Mouse (Mus musculus) intestine, embryonic 14.5 days (tissue): ENCODE data around the gene Gm28051. TPM values are rescaled to one million over a fixed set of nuclear protein-coding genes. Genes with fewer than 3 reads are reported as not detected.

ENCODE experiments used
- ATAC-seq: fragments of 200-750 bp; cut with Nextera tagmentation; replicated peaks from 2 replicates; pipeline ENCODE4 v1.8.0; 2017; ENCODE audit warnings: low read depth, moderate number of reproducible peaks, moderate TSS enrichment, moderate library complexity; ENCODE audit not compliant: low FRiP score, low TSS enrichment
- DNase-seq: peaks from one replicate; pipeline ENCODE4 v3.0.0-alpha.2; 2018; ENCODE audit warnings: low spot score
- H3K27ac ChIP-seq: fragments of 300-500 bp; sonication (generic); 2 replicates; pipeline ENCODE4 v1.5.1; 2014; ENCODE audit warnings: low read depth, mild to moderate bottlenecking, control low read depth
- H3K27me3 ChIP-seq: fragments of 300-500 bp; sonication (generic); replicated peaks from 2 replicates; pipeline ENCODE4 v1.6.1; 2014; ENCODE audit warnings: low read length, control low read depth; ENCODE audit not compliant: control insufficient read depth, insufficient read depth
- H3K36me3 ChIP-seq: fragments of 300-500 bp; sonication (generic); 2 replicates; pipeline ENCODE4 v1.6.1; 2014; ENCODE audit warnings: low read length, control low read depth; ENCODE audit not compliant: control insufficient read depth, insufficient read depth
- H3K4me1 ChIP-seq: fragments of 300-500 bp; sonication (generic); replicated peaks from 2 replicates; pipeline ENCODE4 v1.6.1; 2014; ENCODE audit warnings: low read length, control low read depth, mixed read lengths; ENCODE audit not compliant: control insufficient read depth, insufficient read depth
- H3K4me2 ChIP-seq: fragments of 300-500 bp; sonication (generic); 2 replicates; pipeline ENCODE4 v1.6.1; 2014; ENCODE audit warnings: low read length
- H3K4me3 ChIP-seq: fragments of 300-500 bp; sonication (generic); 2 replicates; pipeline ENCODE4 v1.5.1; 2014; ENCODE audit warnings: low read depth, low read length, control low read depth, mixed read lengths
- H3K9ac ChIP-seq: fragments of 300-500 bp; sonication (generic); 2 replicates; pipeline ENCODE4 v1.6.1; 2014; ENCODE audit warnings: mild to moderate bottlenecking, low read length
- H3K9me3 ChIP-seq: fragments of 300-500 bp; sonication (generic); 2 replicates; pipeline ENCODE4 v1.6.1; 2016; ENCODE audit warnings: low read length, control low read depth; ENCODE audit not compliant: control insufficient read depth
- WGBS: fragments of 180-500 bp; shearing (Covaris S2); extraction: QIAGEN DNeasy Blood & Tissue Kit; methylation state at CpG from one replicate; pipeline ENCODE4 v1.1.7; 2014; 5-methylcytosine and 5-hydroxymethylcytosine counted together
- polyA plus RNA-seq: library from polyadenylated mRNA; unstranded; fragments of >200 nt; fragmentation: Nextera tagmentation; extraction: Ambion mirVana; gene quantifications from 2 replicates; pipeline ENCODE4 v1.2.1, GENCODE M21; 2014

The Gm28051 gene
- polyA plus RNA-seq, 1 experiment from 2014 or later, result not detected

DNA sequence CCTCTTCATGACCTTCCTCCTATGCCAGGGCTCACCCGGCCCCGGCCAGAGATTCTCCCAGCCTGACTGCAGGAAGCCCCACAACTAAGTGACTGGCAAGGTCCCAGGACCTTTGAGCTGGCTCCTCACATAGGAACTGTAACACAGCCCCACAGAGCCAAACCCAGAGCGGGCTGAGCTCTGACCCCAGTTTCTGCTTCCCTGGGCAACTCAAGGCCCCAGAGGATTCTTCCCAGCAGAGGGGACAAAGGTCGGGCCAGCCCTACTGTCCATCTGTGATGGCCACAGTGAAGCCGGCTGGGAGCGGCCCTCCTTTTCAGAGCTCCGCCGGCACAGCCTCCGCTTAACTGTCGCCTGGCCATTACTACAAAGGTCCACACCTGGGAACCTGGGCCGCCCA, 66.4 kb downstream of the Gm28051 start:
- H3K4me2 ChIP-seq, result no peak overlapping the region
- no peak overlapping the region for H3K9ac ChIP-seq
- no peak for DNase-seq
- H3K27ac ChIP-seq, result no peak overlapping the region
- H3K4me3 ChIP-seq, result no peak overlapping the region
- WGBS, result 52% methylated on average over 11 of the region's 11 CpGs
- no peaks in the 10 kb centered on the region for H3K27me3 ChIP-seq
- peaks cover 13% of the 10 kb centered on the region for H3K4me1 ChIP-seq
- no peaks in the 10 kb centered on the region for H3K9me3 ChIP-seq
- H3K36me3 ChIP-seq, result no peaks in the 10 kb centered on the region
- no peak for ATAC-seq

DNA sequence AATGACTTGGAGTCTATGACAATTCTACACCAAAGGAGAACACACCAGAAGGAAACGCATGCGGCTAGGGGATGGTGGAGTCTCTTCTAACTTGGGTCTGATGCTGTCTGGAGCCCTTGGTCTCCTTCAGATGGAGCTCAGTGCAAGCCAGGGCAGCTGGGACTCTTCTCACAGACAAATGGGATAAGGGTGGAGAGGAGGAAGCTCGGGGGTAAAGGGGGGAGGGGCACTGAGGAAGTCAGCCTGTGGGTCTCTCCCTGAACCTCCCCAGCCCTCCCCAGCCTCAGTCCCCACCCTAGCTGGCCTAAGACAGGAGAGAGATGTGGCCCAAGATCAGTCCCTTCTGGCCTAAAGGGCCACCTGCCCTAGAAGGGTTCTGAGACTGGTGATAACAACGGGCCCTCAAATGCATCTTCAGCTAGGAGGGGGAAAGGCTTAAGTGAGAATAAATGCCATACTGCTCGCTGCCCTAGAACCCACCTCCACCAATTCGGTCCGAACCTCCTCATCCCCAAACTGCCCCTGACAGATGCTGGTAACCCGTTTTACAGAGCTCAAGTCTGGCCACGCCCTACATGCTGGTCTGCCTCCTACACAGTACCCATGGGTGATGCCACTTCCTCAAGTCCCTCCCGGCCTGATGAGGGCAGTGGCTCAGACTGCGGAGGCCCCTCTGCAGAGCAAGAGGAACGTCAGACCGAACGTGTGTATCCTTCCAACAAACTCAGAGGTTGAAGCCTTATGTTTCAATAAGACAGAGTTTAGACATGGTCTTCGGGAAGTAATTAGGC, 67.6 kb downstream of the Gm28051 start:
- Histone ChIP-seq H3K27me3 (no peaks in the 10 kb centered on the region), H3K4me3 (no peak overlapping the region), H3K36me3 (no peaks in the 10 kb centered on the region), H3K27ac (no peak overlapping the region), H3K9me3 (no peaks in the 10 kb centered on the region), H3K9ac (no peak overlapping the region), H3K4me2 (no peak overlapping the region), H3K4me1 (peaks cover 22% of the 10 kb centered on the region)
- no peak for DNase-seq
- ATAC-seq, result 0 out of 2 replicates have a peak, but pooled peaks have one; percentile 9
- 78% methylated on average over 15 of the region's 15 CpGs for WGBS

DNA sequence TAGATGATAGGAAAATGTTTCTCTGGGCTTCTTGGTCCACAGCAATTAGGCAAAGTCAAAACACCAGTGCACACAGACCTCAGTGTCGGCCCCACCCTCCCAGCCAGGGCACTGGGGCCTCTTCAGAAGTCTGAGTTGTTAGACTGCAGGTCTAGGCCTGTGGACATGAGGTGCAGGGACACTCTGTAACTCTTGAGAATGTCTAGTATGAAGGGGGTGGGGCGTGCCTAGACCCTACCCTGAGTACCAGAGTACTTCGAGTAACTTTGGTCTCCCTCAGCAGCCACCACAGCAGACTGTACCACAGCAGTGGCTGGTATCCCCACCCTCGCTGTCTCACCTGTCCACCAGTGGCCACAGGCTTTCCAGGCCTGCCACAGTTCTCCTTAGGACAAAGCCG, 71.2 kb downstream of the Gm28051 start:
- Histone ChIP-seq H3K4me2 (no peak overlapping the region), H3K36me3 (no peaks in the 10 kb centered on the region), H3K9ac (no peak overlapping the region), H3K27ac (no peak overlapping the region), H3K9me3 (no peaks in the 10 kb centered on the region), H3K4me3 (no peak overlapping the region), H3K4me1 (peaks cover 24% of the 10 kb centered on the region), H3K27me3 (no peaks in the 10 kb centered on the region)
- WGBS, result 84% methylated on average over 5 of the region's 5 CpGs
- DNase-seq, result no peak
- no peak for ATAC-seq

DNA sequence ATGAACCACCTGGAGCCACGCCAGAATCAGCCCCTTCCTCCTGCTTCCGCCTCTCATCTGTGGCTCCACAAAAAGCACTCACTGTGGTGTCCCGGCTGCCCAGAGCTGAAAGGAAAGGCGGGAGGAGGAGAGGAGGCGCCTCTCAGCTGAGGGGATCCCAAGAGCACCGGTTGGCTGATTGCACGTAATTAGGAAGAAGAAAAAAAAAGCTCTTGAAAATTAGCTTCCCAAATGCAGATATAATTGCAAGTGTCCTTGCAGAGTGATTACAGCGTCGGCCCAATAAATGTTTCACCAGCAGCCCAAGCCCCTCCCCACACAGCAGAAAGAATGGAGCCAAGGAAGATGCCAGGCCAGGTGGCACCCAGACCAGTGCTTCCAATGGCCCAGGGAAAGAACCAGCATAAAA, 72.0 kb downstream of the Gm28051 start:
- H3K36me3 ChIP-seq, result no peaks in the 10 kb centered on the region
- WGBS, result 46% methylated on average over 9 of the region's 9 CpGs
- no peak overlapping the region for H3K4me2 ChIP-seq
- ATAC-seq (no peak), DNase-seq (no peak)
- no peak overlapping the region for H3K9ac ChIP-seq
- H3K27ac ChIP-seq, result no peak overlapping the region
- no peak overlapping the region for H3K4me3 ChIP-seq
- H3K27me3 ChIP-seq, result no peaks in the 10 kb centered on the region
- H3K4me1 ChIP-seq, result peaks cover 20% of the 10 kb centered on the region
- H3K9me3 ChIP-seq, result no peaks in the 10 kb centered on the region

DNA sequence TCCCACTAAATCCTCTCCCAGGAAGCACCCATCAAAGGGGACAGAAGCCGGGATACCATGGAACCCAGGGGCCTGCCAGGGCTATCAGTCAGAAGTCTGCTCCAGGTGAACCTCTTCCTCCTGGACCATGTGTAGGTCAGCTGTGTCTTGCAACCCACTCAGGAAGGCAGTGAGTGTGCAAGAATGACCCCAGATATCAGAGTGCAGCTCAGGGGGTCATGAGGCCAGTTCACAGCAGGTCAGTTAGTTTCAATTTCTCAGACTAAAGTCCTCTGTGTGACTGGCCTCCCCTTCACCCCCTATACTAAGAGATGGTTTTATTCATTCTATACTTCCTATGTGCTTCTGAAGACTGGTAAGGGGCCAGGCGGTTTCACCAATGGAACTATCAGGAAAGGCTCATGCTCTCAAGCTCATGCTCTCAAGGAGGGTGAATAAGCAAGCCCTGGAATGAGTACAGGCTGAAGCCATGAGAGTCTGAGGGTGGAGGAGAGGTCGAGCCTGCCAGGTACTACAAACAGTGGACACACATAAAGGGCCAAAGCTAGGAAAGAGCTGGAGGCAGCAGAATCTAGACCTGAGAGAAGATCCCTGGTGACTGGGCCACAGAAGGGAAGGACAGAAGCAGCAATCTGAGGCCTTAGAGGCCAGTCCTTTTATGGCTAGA, 72.7 kb downstream of the Gm28051 start:
- no peak for ATAC-seq
- Histone ChIP-seq H3K27me3 (no peaks in the 10 kb centered on the region), H3K4me1 (peaks cover 17% of the 10 kb centered on the region), H3K9me3 (no peaks in the 10 kb centered on the region), H3K4me3 (no peak overlapping the region), H3K9ac (no peak overlapping the region), H3K27ac (no peak overlapping the region), H3K4me2 (no peak overlapping the region), H3K36me3 (no peaks in the 10 kb centered on the region)
- 77% methylated on average over 3 of the region's 3 CpGs for WGBS
- DNase-seq, result no peak

DNA sequence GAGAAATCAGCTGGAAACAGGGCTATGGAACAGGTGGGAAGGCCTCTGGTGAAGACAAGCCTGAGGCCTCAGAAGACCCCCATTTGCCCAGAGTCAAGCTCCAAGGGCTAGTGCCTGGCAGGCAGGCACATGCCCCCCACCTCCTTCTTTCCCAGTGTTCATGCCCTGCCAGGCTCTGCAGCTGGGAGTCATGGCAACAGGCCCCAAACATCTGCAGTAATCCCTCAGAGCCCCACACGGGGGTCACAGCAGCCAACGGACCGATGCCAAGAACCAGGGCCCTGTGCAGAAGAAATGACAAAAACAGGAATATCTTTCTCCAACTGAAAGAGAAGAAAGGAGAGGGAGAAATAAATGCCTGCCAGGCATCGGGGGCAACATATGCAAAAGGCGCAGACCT, 73.6 kb downstream of the Gm28051 start:
- Histone ChIP-seq H3K9ac (no peak overlapping the region), H3K4me2 (no peak overlapping the region), H3K4me3 (no peak overlapping the region), H3K27ac (no peak overlapping the region), H3K36me3 (no peaks in the 10 kb centered on the region), H3K4me1 (peaks cover 17% of the 10 kb centered on the region), H3K9me3 (no peaks in the 10 kb centered on the region), H3K27me3 (no peaks in the 10 kb centered on the region)
- 79% methylated on average over 5 of the region's 5 CpGs for WGBS
- no peak for ATAC-seq
- no peak for DNase-seq

DNA sequence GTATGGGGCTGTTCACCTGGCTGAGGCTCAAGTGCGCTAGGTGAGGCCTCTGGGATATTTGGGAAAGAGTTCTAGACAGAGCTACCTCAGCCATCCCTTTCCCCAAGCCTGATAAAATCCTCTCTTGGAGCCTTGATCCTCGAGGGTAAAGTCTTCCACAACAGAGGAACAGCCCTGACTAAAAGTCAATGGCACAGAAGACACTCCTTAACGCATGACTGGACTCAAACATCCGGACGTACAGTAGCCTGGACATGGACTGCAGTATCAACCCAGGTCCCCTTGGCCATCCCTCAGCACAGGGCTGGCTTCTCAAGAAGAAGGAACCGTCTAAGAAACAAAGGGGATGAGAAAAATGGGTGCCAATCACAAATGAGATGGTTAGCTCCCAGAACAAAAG, 74.1 kb downstream of the Gm28051 start:
- ATAC-seq, result no peak
- no peak overlapping the region for H3K4me2 ChIP-seq
- no peaks in the 10 kb centered on the region for H3K9me3 ChIP-seq
- 88% methylated on average over 6 of the region's 6 CpGs for WGBS
- peaks cover 17% of the 10 kb centered on the region for H3K4me1 ChIP-seq
- no peak overlapping the region for H3K27ac ChIP-seq
- DNase-seq, result no peak
- no peaks in the 10 kb centered on the region for H3K27me3 ChIP-seq
- H3K9ac ChIP-seq, result no peak overlapping the region
- H3K4me3 ChIP-seq, result no peak overlapping the region
- no peaks in the 10 kb centered on the region for H3K36me3 ChIP-seq

DNA sequence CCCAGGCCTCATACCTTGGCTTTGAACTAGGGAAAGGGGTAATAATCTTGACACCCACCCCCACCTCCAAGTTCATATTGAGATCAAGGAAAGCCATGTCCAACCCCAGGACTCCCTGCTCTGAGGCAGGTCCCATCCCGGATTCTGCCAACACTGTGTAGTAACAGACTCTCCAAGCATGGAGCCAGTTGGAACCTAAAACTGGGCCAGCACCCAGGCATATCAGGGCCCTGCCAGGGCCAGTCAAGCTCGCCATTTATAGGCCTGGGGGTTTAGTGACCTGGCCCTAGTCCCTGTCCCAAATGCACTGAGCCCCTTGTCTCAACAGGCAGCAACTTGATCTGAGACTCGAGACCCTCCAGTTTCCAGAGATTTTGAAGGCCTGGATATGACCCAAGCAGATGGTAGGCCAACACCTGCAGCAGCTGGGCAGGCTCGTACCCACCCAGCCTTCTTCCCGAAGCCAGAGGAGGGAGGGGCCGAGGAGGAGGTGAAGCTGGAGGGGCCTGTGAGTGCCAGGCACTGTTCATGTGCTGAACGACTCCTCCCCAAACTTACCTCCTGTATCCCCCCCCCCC, 74.8 kb downstream of the Gm28051 start:
- Histone ChIP-seq H3K27me3 (no peaks in the 10 kb centered on the region), H3K9me3 (no peaks in the 10 kb centered on the region), H3K27ac (no peak overlapping the region), H3K4me1 (peaks cover 17% of the 10 kb centered on the region), H3K36me3 (no peaks in the 10 kb centered on the region), H3K9ac (no peak overlapping the region), H3K4me2 (no peak overlapping the region), H3K4me3 (no peak overlapping the region)
- ATAC-seq, result no peak
- WGBS, result 84% methylated on average over 7 of the region's 7 CpGs
- no peak for DNase-seq
